Mouse (Mus musculus): ENCODE measurements around the gene Svs1. TPM values are rescaled to one million over a fixed set of nuclear protein-coding genes. Genes with fewer than 3 reads are reported as not detected.

The Svs1 gene
- polyA plus RNA-seq, 1 experiment: not detected

DNA sequence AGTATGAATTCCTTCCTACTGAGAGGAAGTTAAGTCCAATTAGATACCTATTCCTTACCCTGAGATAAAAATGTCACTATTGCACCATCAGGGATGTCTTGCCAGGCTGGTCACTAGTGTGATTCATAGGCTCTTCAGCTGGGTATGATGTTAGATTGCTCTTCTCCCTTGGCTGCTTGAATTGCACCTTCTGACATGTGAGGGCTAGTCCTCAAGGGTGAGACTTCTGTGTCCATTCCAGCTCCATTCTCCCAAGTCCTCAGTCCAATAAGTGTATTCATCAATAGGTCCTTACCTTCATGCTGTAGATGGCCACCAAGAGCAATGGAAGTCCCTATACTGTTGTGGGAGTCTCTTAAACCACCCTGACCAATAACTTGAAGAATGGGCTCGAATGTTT, 7.0 kb upstream of the Svs1 start:
- Histone ChIP-seq H3K36me3 (ENCODE audit: control insufficient read depth, insufficient read depth) (no peaks in the 10 kb centered on the region), H3K79me3 (ENCODE audit: low read depth) (no peaks in the 10 kb centered on the region), H3ac (ENCODE audit: control insufficient read depth, insufficient read length, low read depth) (no peak overlapping the region), H3K27me3 (ENCODE audit: control insufficient read depth, insufficient read depth, insufficient read length) (no peaks in the 10 kb centered on the region), H3K4me3 (ENCODE audit: insufficient read depth, poor library complexity, severe bottlenecking) (no peak overlapping the region), H3K79me2 (ENCODE audit: control insufficient read depth, insufficient read depth) (no peaks in the 10 kb centered on the region)
- TF ChIP-seq FOSL1 (IDR thresholded peaks at IDR 0.05; ENCODE audit: insufficient read depth, low read length, poor library complexity, severe bottlenecking) (no peak), CEBPB (IDR thresholded peaks at IDR 0.05; ENCODE audit: low read depth) (no peak), MYOD1 (IDR thresholded peaks at IDR 0.05; ENCODE audit: control insufficient read depth, insufficient read length, low read depth) (no peak), MYOG (IDR thresholded peaks at IDR 0.05; ENCODE audit: control insufficient read depth, extremely low read depth, insufficient read length) (no peak), CTCF (IDR thresholded peaks at IDR 0.05; ENCODE audit: control insufficient read depth, insufficient read depth, insufficient read length) (no peak), USF1 (IDR thresholded peaks at IDR 0.05; ENCODE audit: low read depth) (no peak), MAX (IDR thresholded peaks at IDR 0.05) (no peak)

DNA sequence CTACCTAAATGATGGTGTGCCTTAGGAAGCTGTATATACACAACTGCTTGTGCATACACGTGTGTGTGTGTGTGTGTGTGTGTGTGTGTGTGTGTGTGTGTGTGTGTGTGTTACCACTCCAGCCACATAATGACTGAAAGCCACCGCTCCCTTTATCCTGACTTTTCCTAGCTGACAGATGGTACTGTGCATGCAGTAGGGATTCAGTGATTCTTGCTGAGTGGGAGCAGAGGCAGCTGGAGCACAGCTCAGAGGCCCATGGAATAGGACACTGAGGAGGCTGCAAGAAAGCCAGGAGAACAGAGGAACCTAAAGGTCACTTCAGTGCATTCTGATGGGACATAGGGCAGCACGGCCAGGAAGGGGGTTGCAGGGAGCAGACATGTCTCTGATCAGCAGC, 4.4 kb upstream of the Svs1 start:
- Histone ChIP-seq H3K79me2 (ENCODE audit: control insufficient read depth, insufficient read depth) (no peaks in the 10 kb centered on the region), H3K79me3 (ENCODE audit: low read depth) (no peaks in the 10 kb centered on the region), H3K4me3 (ENCODE audit: insufficient read depth, poor library complexity, severe bottlenecking) (no peak overlapping the region), H3K27me3 (ENCODE audit: control insufficient read depth, insufficient read depth, insufficient read length) (no peaks in the 10 kb centered on the region), H3K36me3 (ENCODE audit: control insufficient read depth, insufficient read depth) (no peaks in the 10 kb centered on the region), H3ac (ENCODE audit: control insufficient read depth, insufficient read length, low read depth) (no peak overlapping the region)
- TF ChIP-seq CEBPB (IDR thresholded peaks at IDR 0.05; ENCODE audit: low read depth) (no peak), USF1 (IDR thresholded peaks at IDR 0.05; ENCODE audit: low read depth) (no peak), MYOD1 (IDR thresholded peaks at IDR 0.05; ENCODE audit: control insufficient read depth, insufficient read length, low read depth) (no peak), MYOG (IDR thresholded peaks at IDR 0.05; ENCODE audit: control insufficient read depth, extremely low read depth, insufficient read length) (no peak), MAX (IDR thresholded peaks at IDR 0.05) (no peak), CTCF (IDR thresholded peaks at IDR 0.05; ENCODE audit: control insufficient read depth, insufficient read depth, insufficient read length) (no peak), FOSL1 (IDR thresholded peaks at IDR 0.05; ENCODE audit: insufficient read depth, low read length, poor library complexity, severe bottlenecking) (no peak)

DNA sequence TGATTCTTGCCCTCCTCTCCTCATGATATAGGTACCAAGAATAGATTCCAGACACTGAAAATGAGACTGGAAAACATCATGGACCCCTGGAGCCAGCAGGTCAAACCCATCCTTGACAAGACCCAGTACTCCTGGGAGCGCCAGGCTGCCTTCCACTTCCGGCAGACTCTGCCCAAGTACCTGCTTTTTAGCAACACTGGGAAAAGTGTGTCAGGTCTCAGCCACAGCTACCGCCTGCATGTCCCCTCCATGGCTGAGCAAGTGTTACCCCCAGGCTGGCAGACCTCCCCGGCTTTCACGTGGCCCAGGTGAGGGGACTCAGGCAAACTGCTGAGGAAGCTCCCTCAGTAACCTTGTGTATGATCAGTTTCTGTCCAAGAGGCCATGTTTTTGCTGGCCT, 3.3 kb downstream of the Svs1 start:
- no peak for TF ChIP-seq MYOG (IDR thresholded peaks at IDR 0.05; ENCODE audit: control insufficient read depth, extremely low read depth, insufficient read length)
- no peak for TF ChIP-seq MAX (IDR thresholded peaks at IDR 0.05)
- no peak for TF ChIP-seq CTCF (IDR thresholded peaks at IDR 0.05; ENCODE audit: control insufficient read depth, insufficient read depth, insufficient read length)
- TF ChIP-seq FOSL1 (IDR thresholded peaks at IDR 0.05; ENCODE audit: insufficient read depth, low read length, poor library complexity, severe bottlenecking): no peak
- TF ChIP-seq MYOD1 (IDR thresholded peaks at IDR 0.05; ENCODE audit: control insufficient read depth, insufficient read length, low read depth): no peak
- no peak for TF ChIP-seq CEBPB (IDR thresholded peaks at IDR 0.05; ENCODE audit: low read depth)
- TF ChIP-seq USF1 (IDR thresholded peaks at IDR 0.05; ENCODE audit: low read depth): no peak
- H3K36me3 ChIP-seq (ENCODE audit: control insufficient read depth, insufficient read depth): no peaks in the 10 kb centered on the region
- no peak overlapping the region for H3ac ChIP-seq (ENCODE audit: control insufficient read depth, insufficient read length, low read depth)
- no peaks in the 10 kb centered on the region for H3K79me3 ChIP-seq (ENCODE audit: low read depth)
- no peaks in the 10 kb centered on the region for H3K79me2 ChIP-seq (ENCODE audit: control insufficient read depth, insufficient read depth)
- no peak overlapping the region for H3K4me3 ChIP-seq (ENCODE audit: insufficient read depth, poor library complexity, severe bottlenecking)
- no peaks in the 10 kb centered on the region for H3K27me3 ChIP-seq (ENCODE audit: control insufficient read depth, insufficient read depth, insufficient read length)

DNA sequence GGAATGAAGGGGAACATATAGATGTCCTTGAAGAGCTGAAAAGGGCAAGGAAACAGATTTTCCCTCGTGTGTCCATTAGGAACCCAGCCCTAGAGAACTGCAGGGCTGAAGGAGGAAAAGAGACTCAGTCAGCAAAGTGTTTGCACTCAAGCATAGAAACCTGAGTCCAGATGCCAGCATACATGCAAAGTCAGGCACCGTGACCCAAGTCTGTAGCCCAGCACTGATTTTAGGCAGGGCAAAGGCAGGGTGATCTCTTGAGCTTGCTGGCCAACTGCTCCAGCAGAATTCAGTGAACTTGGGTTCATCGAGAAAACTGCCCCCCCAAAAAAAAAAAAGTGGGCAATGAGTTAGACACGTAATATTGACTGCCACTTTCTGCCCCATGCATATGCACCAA, 5.3 kb downstream of the Svs1 start:
- Histone ChIP-seq H3K27me3 (ENCODE audit: control insufficient read depth, insufficient read depth, insufficient read length) (no peaks in the 10 kb centered on the region), H3K4me3 (ENCODE audit: insufficient read depth, poor library complexity, severe bottlenecking) (no peak overlapping the region)

DNA sequence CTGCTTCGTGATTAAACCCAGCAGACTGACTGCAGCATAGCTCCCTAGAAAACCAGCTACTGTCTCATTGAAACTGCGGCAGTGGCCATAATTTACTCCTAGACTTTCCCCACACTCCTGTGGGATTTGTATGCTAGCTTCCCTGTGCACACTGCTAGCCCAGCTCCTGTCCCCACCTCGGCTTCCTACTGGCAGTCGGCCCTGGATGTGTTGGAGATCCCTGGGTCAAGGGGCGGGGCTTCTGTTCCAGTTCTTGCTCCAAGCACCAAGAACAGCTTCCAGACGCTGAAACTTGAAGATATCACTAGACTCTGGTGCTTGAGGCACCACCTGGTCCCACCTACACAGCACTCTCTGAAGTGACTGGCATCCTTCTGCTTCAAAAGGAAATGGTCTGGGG, 11.5 kb downstream of the Svs1 start:
- Histone ChIP-seq H3K36me3 (ENCODE audit: control insufficient read depth, insufficient read depth) (no peaks in the 10 kb centered on the region), H3K79me3 (ENCODE audit: low read depth) (no peaks in the 10 kb centered on the region), H3K4me3 (ENCODE audit: insufficient read depth, poor library complexity, severe bottlenecking) (no peak overlapping the region), H3K27me3 (ENCODE audit: control insufficient read depth, insufficient read depth, insufficient read length) (no peaks in the 10 kb centered on the region), H3ac (ENCODE audit: control insufficient read depth, insufficient read length, low read depth) (no peak overlapping the region), H3K79me2 (ENCODE audit: control insufficient read depth, insufficient read depth) (no peaks in the 10 kb centered on the region)
- TF ChIP-seq CTCF (IDR thresholded peaks at IDR 0.05; ENCODE audit: control insufficient read depth, insufficient read depth, insufficient read length): no peak
- TF ChIP-seq MYOD1 (IDR thresholded peaks at IDR 0.05; ENCODE audit: control insufficient read depth, insufficient read length, low read depth): no peak
- TF ChIP-seq MAX (IDR thresholded peaks at IDR 0.05): no peak
- no peak for TF ChIP-seq USF1 (IDR thresholded peaks at IDR 0.05; ENCODE audit: low read depth)
- TF ChIP-seq FOSL1 (IDR thresholded peaks at IDR 0.05; ENCODE audit: insufficient read depth, low read length, poor library complexity, severe bottlenecking): no peak
- TF ChIP-seq MYOG (IDR thresholded peaks at IDR 0.05; ENCODE audit: control insufficient read depth, extremely low read depth, insufficient read length): no peak
- TF ChIP-seq CEBPB (IDR thresholded peaks at IDR 0.05; ENCODE audit: low read depth): no peak

More for the DNA sequence above, 5.3 kb downstream of the Svs1 start:
- no peaks in the 10 kb centered on the region for H3K36me3 ChIP-seq (ENCODE audit: control insufficient read depth, insufficient read depth)
- H3K79me3 ChIP-seq (ENCODE audit: low read depth): no peaks in the 10 kb centered on the region
- H3K79me2 ChIP-seq (ENCODE audit: control insufficient read depth, insufficient read depth): no peaks in the 10 kb centered on the region
- TF ChIP-seq USF1 (IDR thresholded peaks at IDR 0.05; ENCODE audit: low read depth): no peak
- TF ChIP-seq MYOG (IDR thresholded peaks at IDR 0.05; ENCODE audit: control insufficient read depth, extremely low read depth, insufficient read length): no peak
- no peak for TF ChIP-seq CEBPB (IDR thresholded peaks at IDR 0.05; ENCODE audit: low read depth)
- no peak for TF ChIP-seq MYOD1 (IDR thresholded peaks at IDR 0.05; ENCODE audit: control insufficient read depth, insufficient read length, low read depth)
- TF ChIP-seq CTCF (IDR thresholded peaks at IDR 0.05; ENCODE audit: control insufficient read depth, insufficient read depth, insufficient read length): no peak
- TF ChIP-seq FOSL1 (IDR thresholded peaks at IDR 0.05; ENCODE audit: insufficient read depth, low read length, poor library complexity, severe bottlenecking): no peak
- TF ChIP-seq MAX (IDR thresholded peaks at IDR 0.05): no peak
- H3ac ChIP-seq (ENCODE audit: control insufficient read depth, insufficient read length, low read depth): no peak overlapping the region

DNA sequence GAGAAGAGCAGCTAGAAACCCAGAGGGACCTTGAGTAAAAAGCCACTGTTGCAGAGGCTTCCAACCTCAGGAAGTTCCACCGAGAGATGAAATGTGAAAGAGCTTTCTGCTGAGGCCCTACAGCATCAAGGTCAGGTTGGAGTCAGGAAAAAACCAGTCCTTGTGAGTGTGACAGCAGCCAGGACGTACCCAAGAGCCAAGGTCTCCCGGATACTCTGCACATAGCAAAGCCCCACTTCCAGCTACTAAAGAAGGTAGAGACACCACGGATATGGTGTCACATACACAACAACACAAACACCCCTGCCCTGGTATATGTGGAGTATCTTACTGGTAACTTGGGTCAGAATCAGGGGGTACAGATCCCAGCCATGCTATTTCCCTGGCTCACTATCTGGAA, 12.1 kb downstream of the Svs1 start:
- no peaks in the 10 kb centered on the region for H3K79me3 ChIP-seq (ENCODE audit: low read depth)
- no peak overlapping the region for H3K4me3 ChIP-seq (ENCODE audit: insufficient read depth, poor library complexity, severe bottlenecking)
- H3K79me2 ChIP-seq (ENCODE audit: control insufficient read depth, insufficient read depth): no peaks in the 10 kb centered on the region
- TF ChIP-seq CEBPB (IDR thresholded peaks at IDR 0.05; ENCODE audit: low read depth) (no peak), MAX (IDR thresholded peaks at IDR 0.05) (no peak), USF1 (IDR thresholded peaks at IDR 0.05; ENCODE audit: low read depth) (no peak), MYOD1 (IDR thresholded peaks at IDR 0.05; ENCODE audit: control insufficient read depth, insufficient read length, low read depth) (no peak), FOSL1 (IDR thresholded peaks at IDR 0.05; ENCODE audit: insufficient read depth, low read length, poor library complexity, severe bottlenecking) (no peak), MYOG (IDR thresholded peaks at IDR 0.05; ENCODE audit: control insufficient read depth, extremely low read depth, insufficient read length) (no peak), CTCF (IDR thresholded peaks at IDR 0.05; ENCODE audit: control insufficient read depth, insufficient read depth, insufficient read length) (no peak)
- no peaks in the 10 kb centered on the region for H3K36me3 ChIP-seq (ENCODE audit: control insufficient read depth, insufficient read depth)
- H3ac ChIP-seq (ENCODE audit: control insufficient read depth, insufficient read length, low read depth): no peak overlapping the region
- H3K27me3 ChIP-seq (ENCODE audit: control insufficient read depth, insufficient read depth, insufficient read length): no peaks in the 10 kb centered on the region

Data from C2C12 (cell line).